Mouse (Mus musculus): Measurements from ENCODE around the gene Slc25a29.

Slc25a29 gene

DNA sequence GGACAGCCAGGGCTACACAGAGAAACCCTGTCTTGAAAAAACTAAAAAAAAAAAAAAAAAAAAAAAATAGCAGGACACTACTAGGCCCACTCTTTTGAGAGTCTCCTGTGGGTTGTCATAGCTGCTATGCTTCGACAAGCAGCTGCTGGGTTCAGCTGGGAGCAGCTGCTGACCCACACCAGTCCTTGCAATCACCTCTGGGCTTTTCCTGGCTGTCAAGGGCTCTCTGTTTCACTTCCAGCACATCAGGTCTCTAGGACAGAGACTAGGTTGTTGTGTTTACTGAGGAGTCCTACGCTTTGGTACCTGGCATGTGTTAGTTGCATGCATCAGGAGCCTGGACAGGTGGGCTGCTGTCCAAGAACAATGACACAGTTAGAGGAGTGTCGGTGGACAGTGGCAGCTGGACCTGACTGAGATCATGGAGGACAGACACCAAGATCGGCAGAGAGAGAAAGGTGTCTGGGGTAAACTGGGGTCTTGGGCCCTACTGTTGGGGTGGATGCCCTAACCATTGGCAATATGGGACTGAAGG lies 13.9 kb upstream of the Slc25a29 start:
- no peak for TF ChIP-seq GATA4 (IDR thresholded peaks at IDR 0.05; ENCODE audit: insufficient replicate concordance, low read length)

DNA sequence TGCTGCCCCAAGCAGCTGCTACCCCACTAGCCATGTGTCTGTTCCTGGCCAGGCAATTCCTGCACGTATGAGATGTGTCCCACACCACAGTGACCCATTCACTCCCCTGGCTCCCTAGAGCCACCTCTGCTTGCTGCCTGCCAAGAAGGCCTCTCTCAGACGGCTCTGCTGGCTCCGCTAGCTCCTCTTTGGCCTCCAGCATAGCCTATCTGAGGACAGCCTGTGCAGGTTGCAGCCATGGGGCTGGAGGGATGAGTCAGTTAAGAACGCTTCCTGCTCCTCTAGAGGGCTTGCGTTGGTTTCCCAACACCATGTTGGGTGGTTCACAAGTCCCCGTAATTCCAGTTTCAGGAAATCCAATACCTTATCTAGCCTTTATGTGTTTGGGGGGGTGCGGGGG lies 7.0 kb upstream of the Slc25a29 start:
- no peak for TF ChIP-seq GATA4 (IDR thresholded peaks at IDR 0.05; ENCODE audit: insufficient replicate concordance, low read length)

DNA sequence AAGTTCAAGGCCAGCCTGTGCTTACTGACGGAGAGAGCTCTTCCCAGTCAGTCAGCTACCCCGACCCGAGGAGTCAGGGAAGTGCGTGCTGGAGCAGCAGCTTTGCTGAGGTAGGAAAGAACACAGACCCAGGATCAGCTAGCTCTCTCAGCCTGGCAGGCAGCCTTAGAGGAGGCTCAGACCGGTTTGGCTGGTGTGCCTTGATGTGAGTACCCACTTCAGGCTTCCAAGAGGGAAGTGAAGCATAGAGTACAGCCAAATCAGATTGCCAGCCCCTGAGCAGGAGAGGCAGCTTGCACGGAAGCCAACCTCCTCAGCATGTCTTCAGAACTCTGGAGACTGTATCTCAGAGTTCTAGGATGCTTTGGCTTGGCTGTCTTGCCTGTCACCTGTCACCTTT lies 5.5 kb upstream of the Slc25a29 start:
- no peak for TF ChIP-seq GATA4 (IDR thresholded peaks at IDR 0.05; ENCODE audit: insufficient replicate concordance, low read length)

DNA sequence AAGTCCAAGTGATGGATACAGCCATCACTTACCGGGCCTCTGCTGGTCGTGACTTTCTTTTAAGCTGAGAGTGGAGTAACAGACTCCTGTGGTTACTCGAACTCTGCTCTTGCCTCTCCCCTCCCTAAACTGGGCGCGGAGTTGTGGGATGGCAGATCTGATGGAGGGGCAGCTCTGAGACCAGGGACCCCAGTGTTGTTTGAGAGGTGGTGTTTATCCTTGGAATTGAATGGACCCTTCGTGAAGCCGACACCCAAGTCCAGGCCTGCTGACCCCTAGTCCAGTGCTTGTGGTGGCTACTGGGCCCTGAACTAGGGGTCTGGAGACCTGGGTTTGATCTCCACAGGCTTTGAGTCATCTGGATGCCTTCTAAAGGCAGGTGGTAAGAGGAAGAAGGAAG lies 1.0 kb upstream of the Slc25a29 start:
- TF ChIP-seq GATA4 (IDR thresholded peaks at IDR 0.05; ENCODE audit: insufficient replicate concordance, low read length), result no peak

DNA sequence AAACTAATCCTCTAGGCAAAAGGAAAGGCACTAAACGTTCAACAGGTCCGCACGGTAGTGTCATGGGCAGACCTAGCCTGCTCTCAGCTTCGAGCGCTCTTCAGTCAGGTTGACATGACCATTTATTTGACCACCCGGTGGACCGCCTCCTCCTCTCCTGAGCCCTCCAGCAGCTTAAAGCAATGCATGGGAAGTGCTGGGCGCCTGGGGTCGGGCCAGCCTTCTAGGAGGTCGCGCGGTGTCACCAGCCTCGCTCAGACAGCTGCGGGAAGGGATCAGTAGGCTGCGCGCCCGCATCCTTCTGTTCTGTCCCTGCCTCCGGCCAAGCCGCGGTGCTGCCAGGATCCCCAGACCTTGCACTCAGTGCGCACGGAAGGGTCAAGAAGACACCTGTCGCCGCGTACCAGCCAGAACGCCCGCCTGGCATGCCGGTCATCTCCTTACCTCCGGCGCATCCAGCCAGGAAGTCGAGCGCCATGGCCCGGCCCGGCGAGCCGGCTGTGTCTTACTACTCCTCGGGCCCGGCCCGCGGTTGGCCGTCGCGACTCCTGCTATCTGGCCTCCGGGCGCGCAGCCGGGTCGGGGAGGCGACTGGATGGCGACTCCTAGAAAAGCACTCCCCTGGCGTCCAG lies 359 bp downstream of the Slc25a29 start:
- no peak for TF ChIP-seq GATA4 (IDR thresholded peaks at IDR 0.05; ENCODE audit: insufficient replicate concordance, low read length)

- TF ChIP-seq GATA4 (IDR thresholded peaks at IDR 0.05; ENCODE audit: insufficient replicate concordance, low read length), result no peak
These were observed 897 bp downstream of the Slc25a29 start for GRCm38 (mm10) chr12:108834786-108835185.

DNA sequence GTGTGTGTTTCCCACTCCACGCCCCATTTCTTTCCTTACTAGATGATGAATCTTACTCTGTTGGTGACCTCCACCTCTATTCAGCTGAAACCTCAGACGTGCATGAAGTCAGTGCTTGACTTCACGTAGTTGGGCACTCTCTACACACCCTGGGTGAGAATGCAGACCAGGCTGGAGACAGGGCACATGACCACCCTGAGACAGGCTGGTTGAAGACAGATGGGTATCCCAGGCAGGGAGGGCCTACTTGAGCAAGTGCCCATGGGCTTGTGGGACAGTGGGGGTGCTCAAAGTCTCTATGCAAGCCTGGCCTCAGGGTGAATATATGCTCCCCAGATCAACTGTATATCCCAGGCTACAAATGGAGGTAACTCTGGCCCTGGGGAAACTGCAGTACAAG lies 1.3 kb downstream of the Slc25a29 start:
- TF ChIP-seq GATA4 (IDR thresholded peaks at IDR 0.05; ENCODE audit: insufficient replicate concordance, low read length), result no peak

DNA sequence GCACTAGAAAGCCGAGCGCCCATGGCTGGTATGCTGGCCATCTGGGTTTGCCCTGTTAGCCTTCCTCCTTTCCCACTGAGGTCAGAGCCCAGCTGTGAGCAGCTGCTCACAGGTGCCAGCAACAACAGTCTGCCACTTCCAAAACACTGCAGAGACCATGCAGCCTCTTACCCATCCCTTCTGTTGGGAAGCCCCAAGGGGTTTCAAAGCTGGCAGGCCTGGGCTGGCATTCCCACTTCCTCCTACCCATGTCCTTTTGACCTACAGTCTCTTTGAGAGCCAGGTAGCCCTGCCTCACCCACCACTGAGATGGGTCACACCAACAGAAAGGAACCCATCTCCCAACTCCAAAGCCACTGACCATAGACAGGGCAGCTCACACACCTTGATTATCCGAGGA lies 2.3 kb downstream of the Slc25a29 start:
- no peak for TF ChIP-seq GATA4 (IDR thresholded peaks at IDR 0.05; ENCODE audit: insufficient replicate concordance, low read length)

GRCm38 (mm10) chr12:108832851-108833250 lies 2.8 kb downstream of the Slc25a29 start:
- TF ChIP-seq GATA4 (IDR thresholded peaks at IDR 0.05; ENCODE audit: insufficient replicate concordance, low read length), result no peak

DNA sequence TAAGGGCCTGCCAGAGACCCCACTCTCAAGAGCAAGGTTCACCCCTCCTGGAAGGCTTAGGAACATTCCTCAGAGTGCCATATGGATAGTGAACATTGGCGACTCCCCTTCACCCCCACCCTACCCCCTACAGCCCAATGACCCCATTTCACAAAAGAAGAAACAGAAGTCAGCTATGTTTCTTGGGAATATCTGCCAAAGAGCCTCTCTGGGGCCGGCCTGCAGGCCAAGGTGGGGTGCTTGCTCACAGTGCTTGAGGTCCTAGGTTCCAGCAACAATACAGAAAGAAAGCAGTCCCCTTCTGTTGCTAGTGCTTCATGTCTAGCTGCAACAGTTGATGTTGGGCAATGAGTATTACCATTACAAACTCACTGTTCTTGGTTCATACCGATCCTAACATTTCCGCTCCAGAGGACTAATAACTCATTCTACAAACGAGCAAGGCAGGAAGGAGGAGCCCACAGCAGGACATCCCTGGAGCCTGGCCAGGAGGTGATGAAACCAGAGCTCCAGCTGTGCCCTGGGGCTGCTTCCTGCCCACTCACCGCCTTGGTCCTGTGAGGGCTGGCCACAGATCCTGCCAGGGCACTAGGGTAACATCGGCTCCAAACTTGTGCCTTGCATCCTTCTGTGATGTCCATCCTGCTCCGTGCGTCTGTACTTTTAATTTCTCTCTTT lies 3.6 kb downstream of the Slc25a29 start:
- TF ChIP-seq GATA4 (IDR thresholded peaks at IDR 0.05; ENCODE audit: insufficient replicate concordance, low read length), result no peak

- no peak for TF ChIP-seq GATA4 (IDR thresholded peaks at IDR 0.05; ENCODE audit: insufficient replicate concordance, low read length)
These were observed 5.3 kb downstream of the Slc25a29 start for GRCm38 (mm10) chr12:108830358-108830757.

- no peak for TF ChIP-seq GATA4 (IDR thresholded peaks at IDR 0.05; ENCODE audit: insufficient replicate concordance, low read length)
These were observed 6.0 kb downstream of the Slc25a29 start for GRCm38 (mm10) chr12:108829636-108830035.

- TF ChIP-seq GATA4 (IDR thresholded peaks at IDR 0.05; ENCODE audit: insufficient replicate concordance, low read length), result no peak
These were observed 8.0 kb downstream of the Slc25a29 start for GRCm38 (mm10) chr12:108827641-108828040.

GRCm38 (mm10) chr12:108826958-108827535 lies 8.6 kb downstream of the Slc25a29 start:
- TF ChIP-seq GATA4 (IDR thresholded peaks at IDR 0.05; ENCODE audit: insufficient replicate concordance, low read length), result no peak

- no peak for TF ChIP-seq GATA4 (IDR thresholded peaks at IDR 0.05; ENCODE audit: insufficient replicate concordance, low read length)
These were observed 9.3 kb downstream of the Slc25a29 start for GRCm38 (mm10) chr12:108826282-108826957.
